Mouse (Mus musculus): ENCODE data around the gene Casp8.
"Not testable (repeated sequence)": the region's sequence is repeated elsewhere in the genome, so short reads cannot be mapped to it uniquely, and the experiment has no call there.

The Casp8 gene

DNA sequence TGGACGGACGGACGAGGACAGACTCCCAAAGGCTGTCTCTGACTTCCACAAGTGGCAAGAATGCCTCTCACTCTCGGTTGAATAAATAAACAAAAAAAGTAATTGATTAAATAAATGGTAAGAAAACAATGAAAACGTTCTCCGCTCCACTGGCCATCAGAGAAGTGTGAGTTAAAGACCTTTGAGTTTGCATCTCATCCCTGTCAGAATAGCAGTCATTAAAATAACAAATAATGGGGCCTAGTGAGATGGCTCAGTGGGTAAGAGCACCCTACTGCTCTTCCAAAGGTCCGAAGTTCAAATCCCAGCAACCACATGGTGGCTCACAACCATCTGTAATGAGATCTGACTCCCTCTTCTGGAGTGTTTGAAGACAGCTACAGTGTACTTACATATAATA is 5.5 kb downstream of the Casp8 start:
- not testable (repeated sequence) for DNase-seq (ENCODE audit: low spot score in 2 of 2)

DNA sequence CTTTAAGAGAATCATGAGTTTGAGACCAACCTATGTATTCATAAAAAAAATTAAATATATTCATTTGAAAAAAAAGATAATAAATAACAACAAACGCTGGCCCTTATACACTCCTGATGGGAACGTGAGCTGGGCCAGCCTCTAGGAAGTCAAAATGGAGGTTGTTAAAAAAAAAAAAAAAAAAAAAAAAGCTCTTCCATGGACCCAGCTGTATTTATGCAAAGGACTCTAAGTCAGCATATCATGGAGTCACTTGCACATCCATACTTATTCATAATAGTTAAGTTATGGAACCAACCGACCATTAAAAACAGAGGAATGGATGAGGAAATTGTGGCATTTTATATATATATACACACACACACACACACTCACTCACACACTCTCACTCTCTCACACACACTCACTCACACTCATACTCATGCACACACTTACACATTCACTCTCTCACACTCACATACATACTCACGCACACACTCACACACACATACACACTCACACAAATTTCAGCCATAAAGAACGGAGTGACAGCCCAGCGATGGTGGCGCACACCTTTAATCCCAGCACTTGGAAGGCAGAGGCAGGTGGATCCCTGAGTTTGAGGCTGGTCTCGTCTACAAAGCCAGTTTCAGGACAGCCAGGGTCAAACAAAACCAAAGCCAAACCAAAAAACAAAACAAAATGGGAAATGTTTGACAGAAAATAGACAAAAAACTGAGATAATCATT is 6.5 kb downstream of the Casp8 start:
- no peak for DNase-seq (ENCODE audit: low spot score in 2 of 2)

DNA sequence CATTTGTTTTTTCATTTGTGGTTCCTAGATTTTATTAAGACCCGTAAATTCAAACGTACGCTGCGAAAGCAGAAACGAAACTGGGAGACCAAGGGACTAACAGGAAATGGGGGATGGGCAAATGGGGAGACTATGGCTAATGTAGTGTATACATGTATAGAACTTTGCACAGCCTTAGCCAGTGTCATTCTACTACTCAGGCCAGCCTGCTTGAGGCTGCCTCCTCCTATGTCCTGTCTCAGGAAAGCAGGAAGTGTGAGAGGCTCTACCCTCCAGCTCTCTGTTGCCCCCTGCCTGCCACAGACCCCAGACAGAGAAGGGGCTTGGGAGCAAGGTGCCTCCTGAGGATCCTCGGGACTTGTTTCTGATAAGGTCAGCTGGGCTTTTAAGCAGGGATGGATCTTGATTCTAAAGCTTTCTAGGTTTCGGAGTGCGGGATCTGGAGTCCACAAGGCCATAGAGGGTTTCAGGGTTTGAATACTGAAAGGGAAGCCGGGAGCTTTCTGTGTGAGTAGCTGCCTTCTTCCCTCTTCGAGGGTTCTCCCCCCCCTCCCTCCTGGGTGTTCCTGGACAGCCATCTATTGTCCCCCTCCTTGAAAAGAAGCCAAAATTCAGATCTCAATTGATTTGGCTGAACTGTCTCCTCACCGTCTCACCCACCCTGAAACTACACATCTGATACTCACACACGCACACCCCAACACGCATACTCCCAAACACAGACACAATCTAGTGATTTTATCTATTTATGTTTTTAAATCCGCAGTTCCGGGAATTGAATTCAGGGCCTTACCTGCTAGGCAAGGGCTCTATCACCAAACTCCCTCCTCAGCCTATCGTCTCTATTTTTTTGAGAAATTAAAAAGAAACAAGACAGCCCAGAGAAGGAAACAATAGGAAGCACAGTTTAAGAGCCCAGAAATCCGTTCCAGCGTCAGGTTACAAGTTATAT is 7.4 kb downstream of the Casp8 start:
- DNase-seq (ENCODE audit: low spot score in 2 of 2), result peak in 1 of 2 experiments; percentile 22

DNA sequence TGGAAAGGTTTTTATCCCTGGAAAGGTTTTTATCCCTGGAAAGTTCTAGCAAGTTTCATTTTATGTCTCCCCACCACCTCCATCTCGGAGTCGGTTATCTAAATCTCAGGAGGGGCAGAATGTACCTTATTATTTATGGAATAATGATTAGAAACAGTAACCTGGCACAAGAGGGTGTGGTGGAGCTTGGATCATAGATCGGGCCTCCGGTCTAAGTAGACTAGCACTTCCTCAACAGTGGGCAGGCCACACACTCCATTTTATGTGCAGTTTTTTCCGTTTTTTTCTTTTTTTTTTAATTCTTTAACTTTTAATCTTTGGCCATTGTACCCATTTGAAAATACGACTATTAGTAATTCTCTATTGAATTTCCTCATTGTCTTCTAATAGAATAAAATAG is 8.4 kb downstream of the Casp8 start:
- no peak for DNase-seq (ENCODE audit: low spot score in 2 of 2)

DNA sequence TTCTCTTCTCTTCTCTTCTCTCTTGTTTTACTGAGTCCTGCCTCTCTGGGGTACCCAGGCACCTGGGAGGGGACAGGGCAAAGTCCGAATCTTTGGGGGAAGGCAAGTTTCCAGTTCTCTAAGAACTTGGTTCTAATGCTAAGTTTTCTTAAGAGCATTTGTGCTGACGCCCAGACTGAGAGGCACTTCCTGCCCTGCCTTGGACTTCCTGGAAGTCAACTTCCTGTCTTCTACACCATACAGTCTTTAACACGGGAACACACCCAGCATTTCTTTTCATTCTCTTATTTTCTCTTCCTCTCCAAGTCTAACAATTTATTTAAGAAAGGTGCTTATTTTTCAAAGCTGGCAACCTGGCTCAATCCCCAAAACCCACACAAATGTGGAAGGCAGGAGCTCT is 11.5 kb downstream of the Casp8 start:
- no peak for DNase-seq (ENCODE audit: low spot score in 2 of 2)

DNA sequence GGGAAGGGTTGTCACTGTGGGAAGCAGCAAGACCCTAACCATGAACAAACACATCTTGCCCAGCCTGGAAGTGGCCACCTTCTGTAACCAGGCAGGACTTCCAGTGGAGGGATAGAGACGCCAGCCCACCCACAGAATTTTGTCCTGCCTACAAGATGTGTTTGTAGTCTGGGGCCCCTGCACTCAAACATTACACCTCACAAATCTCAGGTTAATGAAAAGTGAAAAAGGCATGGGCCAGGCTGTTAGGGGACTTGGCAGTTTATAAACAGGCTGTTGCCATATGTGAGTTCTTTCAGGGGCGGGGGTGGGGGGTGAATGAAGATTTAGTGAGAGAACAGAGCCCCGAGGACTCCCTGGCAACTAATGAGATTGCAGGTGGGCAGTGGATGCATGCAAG is 31.1 kb downstream of the Casp8 start:
- no peak for DNase-seq (ENCODE audit: low spot score in 2 of 2)

DNA sequence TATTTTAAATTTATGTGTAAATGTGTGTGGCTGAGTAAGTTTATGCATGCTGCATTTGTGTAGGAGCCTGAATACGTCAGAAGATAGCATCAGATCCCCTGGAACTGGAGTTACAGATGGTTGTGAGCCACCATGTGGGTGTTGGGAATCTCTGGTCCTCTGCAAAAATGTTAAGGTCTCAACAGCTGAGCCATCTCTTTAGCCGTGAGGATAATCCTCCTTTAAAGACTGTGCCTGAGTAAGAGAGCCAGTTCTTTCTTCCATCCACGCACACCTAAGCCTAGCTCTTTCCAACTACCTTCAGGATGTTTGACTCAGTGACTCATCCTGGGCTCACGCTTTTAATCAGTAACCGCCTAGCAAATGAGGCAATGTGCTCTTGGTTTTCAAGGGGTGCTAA is 35.6 kb downstream of the Casp8 start:
- DNase-seq (ENCODE audit: low spot score in 2 of 2), result no peak

DNA sequence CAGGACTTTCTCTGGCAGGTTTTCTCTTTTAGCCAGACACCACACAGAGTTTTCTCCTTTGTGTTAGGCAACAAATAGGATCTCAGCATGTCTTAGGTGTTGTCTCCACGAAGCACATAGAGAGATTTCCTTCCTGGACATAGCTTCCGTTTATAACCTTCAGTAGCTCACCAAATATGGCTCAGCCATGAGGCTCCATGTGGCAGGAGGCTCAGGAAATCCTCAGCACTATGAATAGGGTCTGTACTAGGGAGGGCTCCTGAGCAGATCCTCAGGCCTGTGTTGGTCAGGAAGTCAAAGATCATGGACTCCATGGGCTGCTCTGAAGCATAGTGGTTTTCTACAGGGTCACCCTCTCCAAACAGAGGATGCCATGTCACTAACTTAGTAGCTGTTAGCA is 37.0 kb downstream of the Casp8 start:
- DNase-seq (ENCODE audit: low spot score in 2 of 2), result no peak

DNA sequence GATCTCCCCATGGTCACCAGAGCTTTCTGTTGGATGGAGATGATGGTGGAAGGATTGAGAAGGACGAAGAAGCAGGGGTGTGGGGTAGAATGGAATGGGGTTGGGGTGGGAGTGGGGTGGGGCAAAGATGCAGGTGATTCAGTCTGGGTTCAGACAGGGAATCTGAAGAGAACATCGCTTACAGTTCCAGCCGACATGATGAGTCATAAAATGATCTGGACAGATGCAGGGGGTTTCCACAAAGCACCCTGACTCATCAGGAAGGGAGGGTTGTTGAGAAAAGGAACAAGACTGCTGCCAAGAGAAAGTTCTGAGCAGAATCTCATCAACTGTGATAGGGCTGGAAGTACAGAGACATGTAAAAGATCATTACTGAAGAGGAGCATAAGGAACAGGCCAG is 61.6 kb downstream of the Casp8 start:
- not testable (repeated sequence) for DNase-seq (ENCODE audit: low spot score in 2 of 2)

DNA sequence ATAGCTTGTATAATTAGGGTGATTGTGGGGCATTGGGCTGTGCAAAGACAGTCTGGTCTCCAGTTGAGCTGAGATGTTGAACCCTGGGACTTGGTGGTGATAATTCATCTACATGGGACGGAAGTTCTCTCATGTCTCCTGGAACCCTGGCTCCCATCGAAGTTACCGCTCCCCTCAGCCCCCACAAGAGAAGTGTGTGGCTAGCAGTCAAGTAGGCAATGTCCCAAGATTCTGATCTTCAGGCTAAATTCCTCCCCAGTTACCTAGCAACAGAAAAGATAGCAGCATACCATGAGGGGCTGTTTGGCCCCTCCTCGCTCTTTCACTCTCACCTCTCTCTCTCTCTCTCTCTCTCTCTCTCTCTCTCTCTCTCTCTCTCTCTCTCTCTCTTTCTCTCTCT is 64.0 kb downstream of the Casp8 start:
- DNase-seq (ENCODE audit: low spot score in 2 of 2), result not testable (repeated sequence)

DNA sequence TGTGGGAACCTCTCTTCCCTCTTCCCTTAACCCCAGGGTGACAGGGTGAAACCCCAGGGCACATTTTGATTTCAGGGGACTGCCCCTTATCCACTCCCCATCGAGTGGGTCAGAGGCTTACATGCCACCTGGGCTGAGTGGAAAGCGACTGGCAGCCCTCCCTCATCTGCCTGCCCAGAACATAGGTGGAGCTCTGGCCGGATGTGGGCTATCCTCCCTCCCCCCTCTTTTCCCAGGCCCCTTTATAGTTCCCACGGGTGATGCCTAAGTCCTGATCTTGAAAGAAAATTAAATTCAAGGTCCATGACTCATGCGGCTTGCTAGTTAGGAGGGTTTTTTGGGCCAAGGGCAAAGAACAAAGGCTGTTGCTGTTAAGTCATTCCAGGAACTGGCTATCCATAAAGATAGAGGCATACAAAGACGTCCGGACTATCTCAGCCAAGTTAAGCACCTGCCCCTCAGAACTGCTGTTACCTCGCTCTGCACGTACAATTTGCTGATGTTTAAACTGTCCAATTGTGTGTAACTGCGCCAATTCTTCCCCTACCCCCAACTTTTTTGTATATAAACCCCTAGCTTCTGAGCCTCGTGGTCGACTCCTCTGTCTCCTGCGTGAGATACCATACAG is 64.7 kb downstream of the Casp8 start:
- not testable (repeated sequence) for DNase-seq (ENCODE audit: low spot score in 2 of 2)

DNA sequence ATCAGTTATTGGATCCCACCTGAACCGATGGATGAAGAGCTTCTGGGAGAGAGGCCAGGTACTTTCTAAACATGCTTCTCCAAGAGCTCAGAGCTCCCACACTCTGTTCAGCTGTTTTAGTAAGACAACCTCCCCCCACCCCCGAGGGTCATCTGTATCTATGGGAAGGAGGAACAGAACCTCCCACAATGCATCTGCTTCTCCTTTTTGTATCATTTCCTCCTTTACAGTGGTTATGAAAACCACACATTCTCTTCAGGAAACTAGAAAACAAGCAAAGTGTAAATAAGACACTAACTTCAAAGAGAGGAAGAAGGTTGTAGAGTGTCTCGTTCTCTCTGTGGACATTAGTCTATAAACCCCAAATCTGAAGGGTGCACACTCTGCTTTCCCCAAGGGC is 65.4 kb downstream of the Casp8 start:
- DNase-seq (ENCODE audit: low spot score in 2 of 2), result not testable (repeated sequence)

DNA sequence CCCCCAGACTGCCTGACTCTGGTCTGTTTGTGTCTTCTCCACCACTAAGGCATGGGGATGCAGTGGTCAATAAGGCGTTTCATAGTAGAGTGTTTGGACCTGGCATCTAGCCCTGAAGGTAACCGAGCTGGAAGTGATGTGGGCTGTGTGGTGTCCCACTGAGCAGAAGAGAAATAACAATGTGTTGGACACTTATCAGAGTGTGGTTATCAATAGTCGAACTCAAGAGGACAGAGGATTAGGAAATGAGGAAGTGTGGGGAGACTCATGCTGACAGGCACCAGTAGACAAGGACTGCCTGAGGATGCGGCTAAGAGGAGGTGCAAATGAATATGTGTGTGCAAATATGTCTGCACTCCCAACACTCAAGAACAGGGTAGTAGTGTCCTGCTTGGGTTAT is 81.3 kb downstream of the Casp8 start:
- DNase-seq (ENCODE audit: low spot score in 2 of 2), result not testable (repeated sequence)

DNA sequence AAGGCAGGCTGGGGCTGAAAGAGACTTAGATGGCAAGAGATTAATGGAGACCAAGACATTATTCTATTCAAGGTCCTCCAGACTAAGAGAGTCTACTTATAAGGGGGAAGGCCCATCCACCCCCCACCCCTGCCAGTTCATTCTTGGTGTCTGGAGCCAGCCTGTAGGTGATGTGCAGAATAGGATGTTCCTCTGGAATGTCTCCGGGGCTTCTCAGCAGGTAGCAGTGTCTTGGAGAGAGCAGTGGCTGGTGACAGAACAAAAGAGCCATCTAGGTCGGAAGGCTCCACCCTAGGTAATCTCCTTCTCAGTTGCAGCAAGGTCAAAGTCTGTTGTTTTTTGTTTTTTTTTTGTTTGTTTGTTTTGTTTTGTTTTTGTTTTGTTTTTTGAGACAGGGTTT is 84.1 kb downstream of the Casp8 start:
- not testable (repeated sequence) for DNase-seq (ENCODE audit: low spot score in 2 of 2)

DNA sequence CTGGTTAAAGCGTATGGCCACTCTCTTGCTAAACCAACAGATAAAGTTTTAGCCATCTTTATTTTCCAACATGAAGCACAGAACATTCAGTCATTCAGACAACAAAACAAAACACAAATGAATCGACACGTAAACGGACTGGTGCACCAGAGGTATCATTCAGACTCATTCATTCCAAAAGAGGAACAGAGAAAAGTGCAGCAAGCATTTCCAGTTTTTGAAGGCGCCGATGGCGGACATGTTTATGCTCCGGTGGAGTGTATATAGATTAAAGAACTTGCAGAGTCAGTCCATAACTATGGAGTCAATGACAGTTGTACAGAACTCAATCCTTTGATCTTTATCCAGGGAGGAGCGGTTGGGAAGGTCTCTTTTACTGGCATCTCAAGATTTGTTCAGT is 88.1 kb downstream of the Casp8 start:
- DNase-seq (ENCODE audit: low spot score in 2 of 2), result not testable (repeated sequence)

DNA sequence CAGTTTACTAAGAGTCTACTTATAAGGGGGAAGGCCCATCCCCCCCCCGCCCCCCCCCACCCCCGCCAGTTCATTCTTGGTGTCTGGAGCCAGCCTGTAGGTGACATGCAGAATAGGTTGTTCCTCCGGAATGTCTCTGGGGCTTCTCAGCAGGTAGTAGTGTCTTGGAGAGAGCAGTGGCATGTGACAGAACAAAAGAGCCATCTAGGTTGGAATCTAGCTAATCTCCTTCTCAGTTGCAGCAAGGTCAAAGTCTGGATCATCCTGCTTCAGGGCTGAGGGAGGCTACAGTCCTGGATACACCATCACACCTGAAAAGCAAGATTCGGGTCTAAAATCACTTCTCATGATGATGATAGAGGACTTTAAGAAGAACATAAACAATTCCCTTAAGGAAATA is 90.5 kb downstream of the Casp8 start:
- no peak for DNase-seq (ENCODE audit: low spot score in 2 of 2)

DNA sequence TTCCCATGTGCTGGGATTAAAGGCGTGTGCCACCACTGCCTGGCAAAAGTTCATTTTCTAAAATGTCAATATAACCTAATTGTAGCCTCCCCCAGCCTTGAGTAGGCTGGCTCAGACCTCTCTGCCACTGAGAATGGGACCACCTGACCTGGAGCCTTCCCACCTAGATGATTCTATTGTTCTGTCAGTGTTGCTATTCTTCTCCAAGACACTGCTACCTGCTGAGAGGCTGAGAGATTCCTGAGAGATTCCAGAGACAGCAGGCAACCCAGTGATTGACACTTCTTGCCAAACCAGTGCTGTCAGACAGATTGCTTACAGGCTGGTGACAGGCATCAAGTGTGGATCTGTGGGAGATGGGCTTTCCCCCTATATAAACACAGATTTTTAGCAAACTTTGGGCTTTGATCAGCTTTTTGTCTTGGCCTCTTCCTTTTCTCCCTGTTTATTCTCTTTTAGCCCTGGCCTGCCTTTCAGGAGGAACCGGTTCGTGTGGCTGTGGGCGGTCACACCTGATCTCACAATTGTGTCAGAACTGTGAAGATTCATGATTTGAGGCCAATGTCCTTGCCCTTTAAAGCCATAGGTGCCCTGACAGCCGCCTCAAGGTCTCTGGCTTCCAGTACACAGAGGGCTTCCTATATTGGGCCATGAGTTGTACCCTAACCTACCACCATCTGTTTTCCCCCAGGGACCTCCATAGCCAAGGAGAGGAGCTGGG is 94.8 kb downstream of the Casp8 start:
- DNase-seq (ENCODE audit: low spot score in 2 of 2), result no peak

DNA sequence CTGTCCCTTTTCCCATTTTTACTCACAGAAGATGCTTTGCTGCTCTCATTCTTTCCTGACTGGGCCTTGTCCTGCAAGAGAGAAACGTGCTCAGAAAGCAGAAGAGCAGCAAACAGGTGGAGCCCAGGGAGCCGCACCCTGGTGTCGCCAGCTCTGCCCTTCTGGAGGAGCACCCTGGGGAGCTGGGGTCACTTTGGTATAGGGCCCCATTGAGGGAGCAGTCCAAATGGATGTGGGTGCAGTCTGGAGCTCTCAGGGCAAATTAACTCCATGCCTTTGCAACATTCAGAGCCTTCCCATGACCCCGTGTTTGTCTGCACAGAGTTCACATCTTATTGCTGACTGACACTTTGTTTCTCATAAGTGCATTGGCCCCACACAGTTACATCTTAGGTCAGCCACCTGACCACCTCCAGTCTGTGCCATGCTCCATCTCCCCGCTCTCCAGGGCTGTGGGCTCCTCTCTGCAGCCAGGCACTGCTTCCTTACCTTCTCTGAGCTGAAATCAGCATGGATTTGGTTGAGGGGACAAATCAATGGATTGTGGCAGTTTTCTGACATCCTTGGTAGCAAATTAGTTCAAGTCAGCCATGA is 95.6 kb downstream of the Casp8 start:
- DNase-seq (ENCODE audit: low spot score in 2 of 2), result not testable (repeated sequence)

DNA sequence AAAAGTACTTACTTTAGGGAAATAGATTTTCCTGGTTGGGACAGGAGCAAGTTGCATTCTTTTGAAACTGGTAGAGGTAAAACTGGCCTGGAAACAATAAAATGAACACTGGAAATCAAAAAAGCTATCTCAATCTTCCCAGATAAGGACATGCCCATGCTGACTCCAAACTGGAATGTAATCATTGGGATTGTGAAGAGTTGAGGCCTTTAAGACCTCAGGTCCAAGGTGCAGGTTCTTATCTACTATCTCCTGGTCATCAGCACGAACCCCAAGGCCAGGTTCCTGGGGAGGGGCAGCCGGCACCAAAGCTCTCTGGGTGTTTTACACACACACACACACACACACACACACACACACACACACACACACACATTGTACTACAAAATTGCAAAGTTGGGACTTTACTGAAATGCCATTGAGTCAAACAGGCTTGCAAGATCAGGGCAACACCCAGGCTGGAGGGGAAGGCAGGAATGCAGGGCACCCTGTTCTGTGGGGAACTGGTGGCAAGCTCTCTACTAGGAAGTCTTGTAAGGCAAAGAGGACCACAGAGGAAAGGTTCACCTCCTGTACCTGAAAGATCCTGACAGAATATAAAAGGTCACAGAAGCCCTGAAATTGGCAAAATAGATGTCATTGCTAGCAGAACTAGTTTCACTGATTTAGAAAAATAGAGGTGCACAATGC is 96.5 kb downstream of the Casp8 start:
- DNase-seq (ENCODE audit: low spot score in 2 of 2), result not testable (repeated sequence)

DNA sequence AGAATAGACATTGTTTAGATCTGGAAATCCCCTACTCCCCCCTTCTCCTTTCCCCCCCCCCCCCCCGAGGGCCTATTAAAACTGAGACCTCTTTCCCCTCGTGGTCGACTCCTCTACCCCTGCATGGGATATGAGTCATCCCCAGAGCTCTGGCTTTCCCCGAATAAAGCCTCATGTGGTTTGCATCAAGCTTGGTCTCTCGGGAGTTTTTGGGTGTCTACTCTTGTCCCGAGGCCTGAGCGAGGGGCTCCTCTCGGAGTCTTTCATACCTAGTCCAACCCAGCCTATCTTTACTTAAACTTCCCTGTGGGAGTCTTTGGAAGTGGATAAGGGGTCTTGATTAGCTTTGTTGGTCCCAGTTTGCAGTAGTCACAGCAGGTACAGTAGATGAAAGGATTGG is 97.2 kb downstream of the Casp8 start:
- DNase-seq (ENCODE audit: low spot score in 2 of 2), result not testable (repeated sequence)
